Mouse (Mus musculus): Measurements from ENCODE around the gene Crkl.
A peak's percentile ranks its signal among the peaks of the same experiment; 100 is the strongest.

Gene Crkl

GRCm38 (mm10) chr16:17530640-17531288 lies 79.0 kb downstream of the Crkl start, which contains the start of gene Thap7:
Gene Thap7 (minus strand): TSS chr16:17531136.
- DNase-seq, result peak; percentile 98

GRCm38 (mm10) chr16:17532271-17532670 lies 80.5 kb downstream of the Crkl start:
- no peak for DNase-seq

- DNase-seq, result no peak
These were observed 81.0 kb downstream of the Crkl start for GRCm38 (mm10) chr16:17532676-17533329.

- DNase-seq, result peak; percentile 41
These were observed 84.8 kb downstream of the Crkl start for GRCm38 (mm10) chr16:17536584-17536983.
